Mouse (Mus musculus) gastrocnemius, postnatal 4 days (tissue): ENCODE data around the gene Ldlrad1. TPM values are rescaled to one million over a fixed set of nuclear protein-coding genes. Genes with fewer than 3 reads are reported as not detected.

Source experiments
- DNase-seq, 2 experiments: peaks; one replicate each; pipeline ENCODE4 v3.0.0; 2021 to 2022; ENCODE audit warnings: low spot score in 2 of 2, mixed read lengths in 2 of 2
- long read RNA-seq, 2 experiments: library from polyadenylated mRNA; stranded (forward); transcript quantifications; one replicate each; pipeline ENCODE4 v2.0.0; 2021
- total RNA-seq, 2 experiments: library from RNA; stranded (reverse); gene quantifications; 2 replicates each; pipeline ENCODE4 v1.2.3; 2021

Ldlrad1 gene
- total RNA-seq, result under 1 TPM in 1 of 2 experiments, not detected in 1; 0.34 TPM
- long read RNA-seq, experiment 1, result 0 reads
- long read RNA-seq, experiment 2, result 0 reads

DNA sequence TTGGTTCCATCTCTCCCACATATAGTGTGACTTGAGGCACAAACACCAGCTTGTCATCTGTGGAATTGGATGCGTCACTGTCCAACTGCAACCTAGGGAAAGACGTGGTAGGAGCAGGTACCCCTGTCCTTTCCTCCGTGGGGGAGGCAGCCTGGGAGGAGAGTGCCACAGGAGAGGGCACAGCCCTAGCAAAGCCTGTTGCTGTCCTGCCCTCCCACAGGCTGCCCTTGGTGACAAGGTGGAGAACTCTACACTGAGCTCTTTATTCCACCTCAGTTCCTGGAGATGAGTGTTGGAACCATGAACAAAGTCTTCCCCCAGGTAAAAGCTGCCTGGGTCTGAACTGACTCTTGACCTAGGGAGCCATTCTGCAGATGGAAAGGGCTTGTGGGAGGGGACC, at the start of gene Ldlrad1:
TSS of gene Ldlrad1 (plus strand) at position 301 of the 400 bp plus-strand sequence.
- DNase-seq, result no peak

DNA sequence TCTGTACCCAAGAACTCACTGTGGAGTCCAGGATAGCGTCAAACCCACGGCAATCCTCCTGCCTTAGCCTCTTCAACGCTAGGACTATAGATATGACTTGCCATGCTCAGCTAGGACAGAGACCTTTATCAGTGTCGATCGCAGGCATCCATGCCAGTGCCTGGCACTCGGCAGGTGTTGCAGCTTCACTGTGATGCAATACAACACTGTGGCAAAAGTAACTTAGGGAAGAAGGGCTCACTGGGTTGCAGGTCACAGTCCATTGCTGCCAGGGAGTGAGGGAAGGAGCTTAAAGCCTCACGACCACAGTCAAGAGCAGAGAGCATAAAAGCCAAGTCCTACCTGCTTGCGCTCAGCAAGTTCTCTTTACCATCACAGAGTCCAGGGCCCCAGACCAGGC, 48.8 kb upstream of the Ldlrad1 start:
- DNase-seq, result no peak

DNA sequence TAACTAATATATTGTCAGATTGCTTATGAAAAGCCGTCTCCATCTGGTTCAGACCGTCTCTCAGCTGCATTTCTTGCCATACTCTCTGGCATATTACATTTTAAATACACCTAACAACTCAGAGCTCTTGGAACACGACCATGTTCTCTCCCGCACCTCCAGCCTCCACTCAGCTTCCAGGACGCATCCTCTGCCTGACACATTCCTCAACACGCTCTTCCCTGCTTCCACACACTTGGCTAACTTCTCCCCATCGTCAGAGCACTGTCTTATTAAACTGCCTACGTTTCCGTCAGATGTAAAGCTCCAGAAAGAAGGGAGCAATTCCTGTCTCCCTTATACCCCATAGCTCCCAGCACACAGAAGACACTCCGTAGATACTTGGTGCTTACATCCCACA, 45.6 kb upstream of the Ldlrad1 start:
- DNase-seq, result no peak

DNA sequence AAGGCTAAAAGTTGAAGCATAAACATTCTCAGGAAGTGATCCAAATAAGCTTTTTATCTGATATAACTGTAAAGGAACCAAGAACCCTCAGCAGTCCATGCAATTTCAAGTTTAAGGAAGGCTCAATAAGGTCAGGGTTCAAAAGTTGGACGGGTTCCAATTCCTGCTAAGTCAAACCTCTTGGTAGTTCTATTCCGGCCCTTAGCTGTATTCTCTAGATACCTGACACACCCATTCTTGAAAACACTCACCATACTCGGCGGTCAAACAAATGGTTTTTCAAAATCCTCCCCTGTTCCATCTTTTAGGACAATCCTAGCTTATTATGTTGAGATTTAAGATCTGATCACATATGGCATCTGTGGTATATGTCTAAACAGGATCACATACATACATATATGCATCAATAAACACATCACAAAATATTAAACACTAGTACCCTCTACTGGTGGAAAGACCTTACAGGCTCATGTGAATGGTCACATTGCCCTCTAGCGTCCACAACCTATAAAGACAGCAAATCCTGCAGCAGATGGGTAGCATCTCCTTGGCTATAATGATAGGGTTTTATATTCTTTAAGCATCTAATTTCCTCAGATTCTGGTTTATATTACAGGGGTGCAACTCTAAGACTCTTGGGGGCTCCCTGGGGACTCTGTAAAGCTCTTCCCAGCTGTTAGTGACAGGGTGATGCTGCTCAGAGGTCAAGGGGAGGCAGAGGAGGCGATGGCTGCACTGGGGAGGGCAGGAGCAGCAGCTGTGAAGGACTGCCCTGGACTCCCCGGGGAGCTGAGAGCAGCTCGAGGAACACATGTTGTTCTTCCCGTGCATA, 45.0 kb upstream of the Ldlrad1 start:
- DNase-seq, result peak in 1 of 2 experiments; percentile 50

DNA sequence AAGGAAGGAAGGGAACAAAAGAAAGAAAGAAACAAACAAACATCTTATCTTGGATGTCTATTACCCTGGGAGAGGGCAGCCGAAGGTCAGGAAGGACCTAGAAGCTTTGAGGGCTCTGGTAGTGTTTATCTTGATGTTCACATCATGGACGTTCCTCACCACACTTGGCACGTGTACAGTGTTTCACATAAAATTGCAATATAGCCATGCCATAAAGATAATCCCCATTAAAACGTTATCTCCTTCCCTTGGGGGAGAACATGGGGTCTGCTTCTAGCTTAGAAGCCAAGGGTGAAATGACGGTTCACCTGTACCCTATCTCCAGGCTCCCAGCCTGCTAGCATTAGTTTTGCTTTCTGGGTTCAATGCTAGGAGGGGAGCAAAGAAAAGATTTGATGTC, 42.3 kb upstream of the Ldlrad1 start:
- DNase-seq, result no peak

DNA sequence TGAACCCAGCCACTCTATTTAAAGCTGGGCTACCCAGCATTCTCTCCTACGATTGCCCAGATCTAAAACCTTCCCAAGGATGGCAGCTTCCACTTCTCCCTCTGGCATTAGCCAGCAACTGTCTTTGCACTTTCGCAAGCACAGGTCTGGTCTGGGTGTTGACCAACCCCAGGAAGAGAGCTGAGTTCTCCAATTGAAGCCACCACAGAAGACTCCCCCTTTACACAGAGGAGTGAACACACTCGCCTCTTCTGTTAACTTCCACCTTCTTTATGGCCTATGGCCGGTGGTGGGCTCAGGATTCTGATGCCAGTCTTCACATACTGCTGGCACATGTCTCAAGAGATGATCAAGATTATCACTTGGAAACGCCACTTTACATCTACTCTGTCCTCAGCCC, 41.2 kb upstream of the Ldlrad1 start:
- no peak for DNase-seq

DNA sequence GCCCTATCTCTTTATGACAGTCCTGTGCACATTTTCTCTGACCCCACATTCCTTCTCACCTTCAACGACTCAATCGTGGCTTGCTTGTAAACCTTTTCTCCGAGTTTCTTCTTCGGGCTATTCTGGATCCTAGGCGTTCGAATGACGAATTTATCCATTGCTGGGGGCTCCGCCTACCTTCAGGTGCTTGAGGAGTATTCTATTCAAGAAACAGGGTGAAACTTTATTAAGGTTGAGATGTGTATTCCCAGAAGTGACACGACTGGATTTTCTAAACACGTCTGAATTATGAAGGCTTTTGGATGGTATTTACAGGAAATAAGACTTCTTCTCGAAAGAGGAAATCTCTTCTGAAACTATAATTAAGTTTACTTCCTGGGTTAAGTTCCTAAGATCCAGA, 31.5 kb upstream of the Ldlrad1 start:
- no peak for DNase-seq

DNA sequence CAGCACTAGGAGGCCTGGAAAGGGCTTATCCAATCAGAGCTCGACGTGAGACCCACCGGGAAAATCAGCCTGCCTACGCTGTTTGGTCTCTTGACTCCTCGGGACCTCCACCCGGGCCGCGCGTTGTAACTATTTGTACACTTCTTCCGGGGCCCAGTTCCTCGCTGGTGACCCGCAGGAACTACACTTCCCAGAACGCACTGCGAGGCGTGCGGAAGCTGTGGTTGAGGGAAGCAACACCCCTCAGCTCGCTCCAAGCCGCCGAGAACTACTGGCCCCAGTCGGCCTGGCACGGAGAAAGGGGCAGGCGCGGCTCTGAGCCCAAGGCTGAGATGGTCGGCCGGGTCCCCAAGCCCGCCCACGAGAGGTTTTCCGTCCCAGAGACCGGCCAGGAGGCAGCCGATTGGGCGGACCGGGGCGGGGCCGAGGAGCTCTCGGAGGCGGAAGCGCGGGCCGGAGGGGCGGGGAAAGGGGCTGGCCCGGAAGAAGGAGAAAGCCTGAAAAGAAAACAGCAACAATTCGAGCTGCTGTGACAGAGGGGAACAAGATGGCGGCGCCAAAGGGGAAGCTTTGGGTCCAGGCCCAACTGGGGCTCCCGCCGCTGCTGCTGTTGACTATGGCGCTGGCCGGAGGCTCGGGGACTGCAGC, 30.7 kb upstream of the Ldlrad1 start, which contains the start of gene Tmem59:
TSS of gene Tmem59 (plus strand) at position 218 of the 648 bp plus-strand sequence.
- DNase-seq, result peak; percentile 97 to 99

DNA sequence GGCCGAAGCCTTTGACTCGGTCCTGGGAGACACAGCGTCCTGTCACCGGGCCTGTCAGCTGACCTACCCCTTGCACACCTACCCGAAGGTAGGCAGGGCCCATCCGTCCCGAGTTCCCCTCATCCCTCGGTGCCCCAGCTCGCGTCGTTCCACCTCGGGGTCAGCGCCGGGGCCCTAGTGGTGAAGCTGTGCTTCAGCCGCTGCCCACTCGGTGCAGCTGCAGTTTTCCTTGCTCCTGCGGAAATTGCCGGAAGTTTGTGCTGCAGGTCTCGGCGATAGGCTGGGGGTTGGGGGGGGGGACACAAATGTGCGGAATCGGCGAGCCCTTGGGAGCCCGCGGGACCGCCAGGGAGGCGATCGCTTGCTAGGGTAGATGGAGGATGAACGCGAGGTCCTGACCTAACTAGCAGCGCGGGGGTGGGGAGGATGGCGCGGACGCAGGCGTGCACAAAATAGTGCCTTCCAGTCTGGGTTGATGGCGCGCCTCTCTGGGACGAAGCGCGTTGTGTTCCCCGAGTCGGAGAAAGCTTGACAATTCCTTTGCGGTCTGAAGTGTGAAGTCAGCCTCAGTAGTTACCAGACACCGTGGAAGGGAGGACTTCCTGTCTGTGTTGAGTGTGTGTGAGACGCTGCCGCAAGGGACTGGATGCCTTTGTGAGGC, 30.0 kb upstream of the Ldlrad1 start, which contains the start of gene Tceanc2:
TSS of gene Tceanc2 (minus strand) at position 287 of the 661 bp plus-strand sequence.
- peak in 1 of 2 experiments; percentile 60 for DNase-seq

DNA sequence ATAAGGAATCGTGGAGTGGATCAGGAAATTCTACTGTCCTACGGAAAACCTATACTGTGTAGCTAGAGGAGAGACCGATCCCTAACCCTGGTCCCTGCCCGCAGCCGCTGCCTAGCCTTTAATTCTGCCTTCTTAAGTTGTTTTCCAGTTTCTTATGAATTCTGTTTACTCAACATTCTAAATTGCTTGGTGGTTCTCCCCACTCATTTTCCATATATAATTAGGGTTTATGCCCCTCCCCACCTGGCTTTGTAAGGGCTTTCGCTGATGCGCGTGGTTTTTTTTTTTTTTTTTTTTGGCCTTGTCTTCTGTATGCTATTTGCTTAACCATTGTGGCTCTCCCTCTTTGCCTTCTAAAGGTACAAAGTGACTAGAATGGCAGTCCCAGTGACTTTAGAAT, 29.4 kb upstream of the Ldlrad1 start:
- no peak for DNase-seq

DNA sequence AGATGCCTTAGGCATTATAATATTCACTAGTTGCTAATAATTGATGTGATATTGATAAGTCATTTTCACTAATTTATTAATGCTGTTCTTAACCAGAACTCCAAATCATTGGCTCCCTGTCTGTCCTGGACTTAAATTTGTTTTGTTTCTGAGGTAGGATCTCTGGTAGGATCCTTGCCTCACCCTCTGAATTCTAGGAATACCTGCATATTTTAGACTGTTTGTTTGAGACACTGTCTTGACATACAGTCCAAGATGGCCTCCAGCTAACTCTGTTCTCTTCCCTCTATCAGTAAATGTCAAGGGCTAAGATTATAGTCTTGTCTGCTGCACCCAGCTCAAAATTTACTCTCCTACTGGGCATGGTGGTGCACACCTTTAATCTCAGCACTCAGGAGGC, 28.2 kb upstream of the Ldlrad1 start:
- DNase-seq, result no peak

DNA sequence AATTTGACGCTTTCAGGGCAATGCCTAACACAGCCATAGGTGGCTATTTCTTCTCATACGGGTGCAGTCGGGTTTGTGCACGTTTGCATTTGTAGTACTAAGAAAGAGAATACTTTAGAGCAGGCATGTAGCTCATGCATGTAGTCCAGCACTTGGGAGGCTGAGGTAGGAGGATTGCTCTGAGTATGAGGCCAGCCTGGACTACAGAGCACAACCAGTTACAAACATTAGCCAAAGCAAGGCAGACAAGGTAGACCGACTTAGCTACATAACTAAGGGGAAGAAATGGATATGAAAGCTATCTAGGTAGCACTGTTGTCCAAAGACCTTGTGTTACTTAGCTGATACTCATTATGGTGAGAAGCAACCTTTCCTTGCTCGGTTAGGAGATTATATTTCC, 27.1 kb upstream of the Ldlrad1 start:
- DNase-seq, result no peak

DNA sequence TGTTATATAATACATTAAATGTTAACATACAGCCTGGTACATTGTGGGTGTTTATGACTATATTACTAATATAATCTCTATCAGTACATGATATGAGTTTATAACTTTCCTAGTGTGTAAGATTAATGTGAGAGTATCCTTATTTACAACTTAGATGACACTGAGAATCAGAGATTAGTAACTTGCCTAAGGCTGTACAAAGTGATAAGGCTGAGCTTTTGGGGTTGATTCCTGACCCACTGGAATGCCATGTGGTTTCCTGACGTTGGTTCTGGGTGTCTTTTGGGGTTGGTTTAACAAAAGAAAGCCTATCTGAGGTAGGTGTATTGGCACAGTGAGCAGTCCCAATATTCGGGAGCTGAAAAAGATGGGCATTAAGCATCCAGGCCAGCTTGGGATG, 26.2 kb upstream of the Ldlrad1 start:
- DNase-seq, result no peak

DNA sequence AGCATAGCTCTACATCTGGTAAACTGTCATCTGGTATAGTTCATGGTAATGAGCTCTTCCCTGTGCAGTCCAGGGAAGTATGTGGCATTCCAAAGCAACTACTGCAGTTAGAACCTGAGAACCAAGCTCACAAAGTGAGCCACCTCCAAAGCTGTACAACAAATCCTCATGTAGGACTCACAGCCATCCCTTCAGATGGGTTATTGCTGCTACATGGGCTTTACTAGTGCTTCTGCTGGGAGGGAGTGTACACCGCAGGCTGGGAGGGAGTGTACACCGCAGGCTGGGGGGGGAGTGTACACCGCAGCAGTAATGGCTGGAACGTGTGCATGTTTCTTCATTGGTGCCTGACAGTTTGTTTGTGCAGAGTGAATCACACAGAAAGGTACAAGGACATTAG, 25.8 kb upstream of the Ldlrad1 start:
- DNase-seq, result no peak

DNA sequence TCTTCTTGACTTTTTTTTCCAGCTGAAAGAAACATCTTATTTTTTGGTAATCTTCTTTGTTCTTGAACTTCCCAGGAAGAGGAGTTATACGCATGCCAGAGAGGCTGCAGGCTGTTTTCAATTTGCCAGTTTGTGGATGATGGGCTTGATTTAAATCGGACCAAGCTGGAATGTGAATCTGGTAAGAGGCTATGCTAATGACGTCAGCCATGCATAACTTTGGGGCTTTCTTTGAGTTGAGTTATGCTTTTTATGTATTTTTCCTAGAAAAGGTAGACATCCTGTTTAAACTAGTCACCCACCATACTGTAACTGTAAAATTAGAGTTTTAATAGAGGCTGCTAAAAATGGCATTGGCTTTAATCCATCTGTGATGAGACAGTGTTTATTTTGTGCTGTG, 23.3 kb upstream of the Ldlrad1 start:
- DNase-seq, result no peak

DNA sequence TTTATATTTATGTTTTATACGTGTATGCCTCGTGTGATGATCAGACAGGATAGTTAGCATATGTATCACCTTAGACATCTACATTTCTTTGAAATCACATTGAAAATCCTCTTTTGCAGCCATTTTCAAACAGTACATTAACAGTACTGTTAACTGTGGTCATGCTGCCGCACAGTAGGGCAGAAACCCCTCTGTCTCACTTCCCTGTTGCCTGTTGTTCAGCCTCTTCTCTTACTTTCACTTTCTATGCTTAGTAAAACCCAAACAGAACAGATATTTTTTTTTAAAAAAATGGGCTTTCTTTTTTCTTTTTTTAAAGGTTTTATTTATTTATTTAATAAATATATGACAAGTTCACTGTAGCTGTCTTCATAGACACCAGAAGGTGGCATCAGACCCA, 15.1 kb upstream of the Ldlrad1 start:
- DNase-seq, result no peak

DNA sequence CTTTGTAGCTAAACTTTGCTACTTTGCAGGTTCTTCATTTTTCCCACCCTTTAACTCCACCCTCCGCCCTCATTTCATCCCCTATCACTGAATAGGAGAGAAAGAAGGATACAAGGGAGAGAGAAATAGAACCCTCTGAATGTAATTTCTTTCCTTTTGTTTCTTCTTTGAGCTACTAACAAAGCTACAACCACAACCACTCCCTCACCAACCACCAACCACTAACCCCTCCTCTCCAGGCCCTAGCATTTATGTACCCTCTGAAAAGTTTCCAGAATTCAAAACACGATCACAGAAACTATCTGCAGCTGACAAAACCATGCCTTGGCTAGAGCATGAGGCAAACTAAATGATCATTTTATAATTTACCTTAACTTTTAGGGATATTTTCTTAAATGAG, 12.5 kb upstream of the Ldlrad1 start:
- DNase-seq, result no peak

DNA sequence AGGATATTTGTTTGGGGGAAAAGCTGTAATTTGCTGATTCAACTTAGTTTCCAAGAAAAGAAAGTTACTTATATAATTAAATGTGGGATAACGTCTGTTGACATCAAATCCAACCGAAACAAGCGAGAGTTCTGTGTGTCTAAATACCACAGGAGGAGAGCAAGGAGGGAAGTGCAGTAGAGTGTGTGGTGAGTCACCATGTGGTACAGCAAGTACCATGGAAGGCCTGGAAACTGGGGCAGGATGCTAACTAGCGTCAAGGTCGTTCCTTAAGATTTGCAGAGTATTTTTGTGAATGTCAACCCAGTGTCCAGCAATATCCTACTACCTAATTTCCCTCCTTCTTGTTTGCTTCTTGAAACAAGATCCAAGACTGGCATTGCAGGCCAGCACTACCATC, 10.9 kb upstream of the Ldlrad1 start:
- no peak for DNase-seq

DNA sequence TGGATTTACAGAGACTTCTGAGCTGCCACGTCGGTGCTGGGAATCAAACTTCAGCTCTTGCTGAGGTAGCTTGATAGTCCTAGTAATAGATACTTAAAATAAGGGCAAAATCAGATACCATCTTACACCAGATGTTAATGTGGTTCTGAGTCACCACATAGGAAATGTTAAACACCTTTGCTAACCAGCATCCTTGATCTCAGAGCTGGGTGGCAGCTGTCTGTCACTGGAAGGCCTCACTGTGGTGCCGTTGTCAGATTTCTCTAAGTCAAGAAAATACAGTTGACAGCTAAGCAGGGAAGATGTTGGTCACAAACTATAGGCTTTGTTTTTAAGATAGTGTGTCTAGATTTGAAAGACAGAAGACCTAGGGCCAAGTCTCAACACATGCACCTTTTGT, 7.2 kb upstream of the Ldlrad1 start:
- no peak for DNase-seq

DNA sequence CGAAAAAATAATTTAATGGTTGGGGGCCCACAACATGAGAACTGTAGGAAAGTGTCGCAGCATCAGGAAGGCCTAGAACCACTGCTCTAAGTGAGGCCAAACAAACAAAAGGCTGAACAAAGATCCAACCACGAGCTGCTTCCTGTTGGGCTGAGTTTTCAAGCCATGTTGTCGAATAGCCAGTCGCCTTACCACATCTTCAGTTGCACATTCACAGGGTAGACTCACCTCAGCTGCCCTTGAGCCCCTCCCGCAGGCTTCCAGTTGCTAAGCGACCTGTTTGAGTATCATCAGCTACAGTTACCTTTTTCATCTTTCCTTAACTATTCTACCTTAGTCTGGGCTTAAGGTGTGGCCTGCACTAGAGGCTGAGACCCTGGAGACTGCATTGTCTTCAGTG, 6.0 kb upstream of the Ldlrad1 start:
- DNase-seq, result no peak

DNA sequence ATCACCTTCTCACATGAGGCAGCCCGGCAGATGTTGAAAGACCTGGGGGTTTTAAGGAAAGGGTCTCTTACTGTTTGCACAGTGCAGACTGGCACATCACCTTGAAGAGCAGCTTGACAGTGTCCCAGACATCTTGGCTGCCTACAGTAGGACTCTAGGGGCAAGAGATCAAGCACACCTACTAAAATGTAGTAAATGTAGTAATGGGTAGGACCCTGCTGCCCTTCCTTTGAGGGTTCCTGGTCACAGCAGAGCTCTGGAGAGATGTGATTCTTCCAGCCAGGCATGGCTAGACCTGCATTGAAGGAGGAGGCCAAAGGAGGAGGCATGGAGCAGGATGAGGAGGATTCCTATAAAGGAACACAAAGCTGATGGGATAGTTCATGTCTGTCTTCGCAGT, 2.0 kb upstream of the Ldlrad1 start:
- DNase-seq, result no peak

DNA sequence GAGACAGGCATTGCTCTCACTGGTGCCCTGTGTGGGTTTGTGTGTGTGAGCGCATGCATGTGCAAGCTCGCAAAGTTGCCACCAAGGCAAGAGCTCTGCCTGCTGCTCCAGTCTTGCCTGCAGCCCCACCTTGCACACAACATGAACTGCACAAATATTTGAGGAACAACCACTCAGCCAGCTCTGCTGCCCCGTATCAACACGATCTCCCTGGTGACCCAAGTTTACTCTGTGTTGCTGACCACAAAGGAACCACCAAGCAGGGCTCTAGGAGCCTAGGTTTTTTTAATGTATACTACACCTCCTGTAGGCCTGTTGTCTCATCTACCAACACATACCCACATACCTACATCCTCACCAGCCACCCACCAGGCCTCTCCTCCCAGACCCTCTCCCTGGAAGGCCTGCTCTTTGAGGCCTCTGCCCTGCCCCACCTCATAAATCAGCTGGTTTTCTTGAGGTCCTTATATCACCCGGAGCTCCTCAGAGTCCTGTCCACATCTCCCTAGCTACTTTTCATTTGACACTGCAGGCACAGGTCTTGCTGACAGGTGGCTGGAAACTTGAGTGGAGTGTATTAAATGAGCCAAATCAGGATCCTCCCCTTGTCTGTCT, 1.6 kb downstream of the Ldlrad1 start:
- no peak for DNase-seq
